Mouse (Mus musculus) olfactory bulb, adult 2 months (tissue): ENCODE results near the gene Pcsk6. TPM values are rescaled to one million over a fixed set of nuclear protein-coding genes. Genes with fewer than 3 reads are reported as not detected.

Experiments
- H3K27ac ChIP-seq: fragments of 200-500 bp; 2 replicates; pipeline ENCODE4 v1.5.1; 2012; ENCODE audit warnings: low read depth, low read length; ENCODE audit not compliant: insufficient read depth
- H3K4me1 ChIP-seq: fragments of 200-500 bp; 2 replicates; pipeline ENCODE4 v1.6.1; 2012; ENCODE audit warnings: low read length; ENCODE audit not compliant: control insufficient read depth, insufficient read depth
- H3K4me3 ChIP-seq: fragments of 200-500 bp; 2 replicates; pipeline ENCODE4 v1.5.1; 2012; ENCODE audit warnings: mild to moderate bottlenecking, low read depth, low read length, moderate library complexity; ENCODE audit not compliant: insufficient read depth
- CTCF ChIP-seq: fragments of 200-500 bp; IDR thresholded peaks from 2 replicates; pipeline ENCODE4 v1.5.1; 2012; ENCODE audit warnings: low read depth, mild to moderate bottlenecking, low read length, moderate library complexity; ENCODE audit not compliant: insufficient read depth
- POLR2A ChIP-seq: fragments of 200-500 bp; IDR thresholded peaks from 2 replicates; pipeline ENCODE4 v1.6.1; 2012; ENCODE audit warnings: mild to moderate bottlenecking, low read depth, low read length, moderate library complexity; ENCODE audit not compliant: insufficient read depth
- WGBS: fragments of 180-500 bp; shearing (Covaris S2); methylation state at CpG from one replicate; pipeline ENCODE4 v1.1.7; 2018; 5-methylcytosine and 5-hydroxymethylcytosine counted together
- polyA plus RNA-seq: library from polyadenylated mRNA; stranded (reverse); fragments of >200 nt; gene quantifications from 2 replicates; pipeline ENCODE4 v1.2.4, GENCODE M21; 2012; ENCODE audit warnings: low replicate concordance; ENCODE audit not compliant: missing spikeins, insufficient read depth, insufficient read length

Gene Pcsk6
- polyA plus RNA-seq, 1 experiment = not detected

DNA sequence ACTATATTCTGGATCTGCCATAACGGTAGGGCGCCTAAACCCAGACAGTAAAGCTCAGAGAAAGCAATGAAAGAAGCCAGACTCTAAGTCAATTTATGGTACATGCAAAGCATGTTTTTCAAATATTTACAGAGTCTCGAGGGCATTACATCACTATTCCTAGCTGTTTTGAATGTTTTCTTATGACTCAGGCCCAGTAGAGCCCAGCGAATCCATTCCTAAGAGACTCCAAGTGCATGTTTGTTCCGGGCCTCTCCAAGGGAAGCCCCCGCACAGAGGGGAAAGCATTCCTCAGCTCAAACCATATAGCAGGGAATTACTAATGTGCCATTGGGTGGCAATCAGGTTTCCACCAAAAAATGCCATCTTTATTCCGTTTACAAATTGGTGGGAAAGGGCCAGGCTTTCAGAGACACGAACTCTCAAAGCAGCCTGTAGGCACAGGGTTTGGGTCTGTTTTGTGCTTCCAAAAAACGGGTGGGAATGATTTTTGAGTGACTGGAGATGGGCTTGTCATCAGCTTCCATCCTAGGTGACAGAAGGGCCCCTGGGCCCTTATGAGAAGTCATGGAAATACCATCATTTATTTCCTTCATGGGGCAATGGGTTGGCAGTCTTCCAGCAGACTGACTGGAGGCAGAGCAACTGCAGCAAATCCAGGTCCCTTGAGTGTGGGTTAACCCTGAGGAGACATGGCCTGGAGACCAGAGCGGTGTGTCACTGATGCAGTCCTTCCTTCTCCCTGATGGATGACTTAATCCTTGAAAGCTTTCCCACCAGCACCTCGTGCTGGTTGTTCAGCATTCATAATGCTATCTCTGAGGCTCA, 117.7 kb downstream of the Pcsk6 start:
- TF ChIP-seq POLR2A = no peak
- TF ChIP-seq CTCF = no peak

DNA sequence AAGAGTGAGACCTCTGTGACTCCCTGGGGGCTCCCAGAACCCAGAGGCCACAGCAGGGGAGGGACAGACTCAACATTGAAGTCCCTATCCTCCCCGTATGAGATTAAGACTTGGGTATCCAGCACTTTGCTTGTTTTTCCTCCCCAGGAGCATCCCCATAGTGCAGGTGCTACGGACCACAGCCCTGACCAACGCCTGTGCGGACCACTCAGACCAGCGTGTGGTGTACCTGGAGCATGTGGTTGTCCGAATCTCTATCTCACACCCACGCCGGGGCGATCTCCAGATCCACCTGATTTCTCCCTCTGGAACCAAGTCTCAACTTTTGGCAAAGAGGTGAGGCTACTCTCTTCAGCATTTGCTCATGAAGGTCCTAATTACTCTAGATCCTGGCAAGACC, 118.5 kb downstream of the Pcsk6 start:
- Histone ChIP-seq H3K27ac (no peak overlapping the region), H3K4me3 (no peak overlapping the region), H3K4me1 (no peaks in the 10 kb centered on the region; the same call in 1 of the 2 replicates)
- TF ChIP-seq POLR2A (no peak), CTCF (no peak)
- WGBS = 93% methylated on average over 9 of the region's 9 CpGs

More for the DNA sequence above, 117.7 kb downstream of the Pcsk6 start:
- Histone ChIP-seq H3K4me1 (no peaks in the 10 kb centered on the region; the same call in 1 of the 2 replicates), H3K27ac (no peak overlapping the region), H3K4me3 (no peak overlapping the region)
- 87% methylated on average over 11 of the region's 11 CpGs for WGBS

DNA sequence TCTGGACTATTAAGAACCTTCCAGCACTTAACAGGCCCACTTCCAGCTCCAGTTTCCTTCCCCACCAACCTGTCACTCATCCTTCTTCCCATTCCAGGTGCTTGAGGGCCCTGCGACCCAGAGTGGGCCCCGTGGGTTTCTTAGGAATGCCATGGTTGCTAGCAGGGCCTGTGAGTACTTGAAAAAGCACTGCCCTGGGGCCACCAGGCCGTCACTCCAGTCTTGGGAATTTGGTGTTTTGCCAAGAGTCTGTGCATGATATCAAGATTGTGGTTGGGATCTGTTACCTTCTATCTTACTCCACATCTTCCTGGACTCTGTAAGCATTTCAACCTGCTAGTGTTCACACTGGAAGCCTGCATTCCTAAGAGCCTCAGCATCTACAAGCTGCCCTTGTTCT, 120.5 kb downstream of the Pcsk6 start:
- TF ChIP-seq POLR2A (no peak), CTCF (no peak)
- Histone ChIP-seq H3K27ac (no peak overlapping the region), H3K4me3 (no peak overlapping the region), H3K4me1 (no peaks in the 10 kb centered on the region; the same call in 1 of the 2 replicates)
- 77% methylated on average over 3 of the region's 3 CpGs for WGBS

DNA sequence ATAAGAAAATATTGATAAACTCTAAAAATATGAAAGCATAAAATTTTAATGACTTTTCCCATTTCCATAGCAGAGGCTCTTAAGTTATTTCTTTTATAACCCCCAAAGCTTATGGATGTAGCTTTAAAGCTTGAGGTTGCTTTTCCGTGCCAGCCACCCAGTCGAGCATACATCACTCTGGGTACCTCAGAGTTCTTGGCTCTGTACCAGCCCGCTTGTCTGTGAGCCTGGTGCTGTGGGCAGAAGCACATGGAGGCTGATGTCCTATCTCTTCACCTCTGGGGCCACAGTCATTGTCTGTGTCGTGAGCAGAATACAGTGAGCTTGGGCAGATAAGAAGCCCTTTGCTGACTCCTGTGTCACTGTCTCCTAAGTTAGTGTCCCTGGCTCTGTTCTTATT, 126.7 kb downstream of the Pcsk6 start:
- Histone ChIP-seq H3K27ac (no peak overlapping the region), H3K4me3 (no peak overlapping the region), H3K4me1 (no peaks in the 10 kb centered on the region)
- 87% methylated on average over 4 of the region's 4 CpGs for WGBS
- TF ChIP-seq CTCF = no peak
- no peak for TF ChIP-seq POLR2A

DNA sequence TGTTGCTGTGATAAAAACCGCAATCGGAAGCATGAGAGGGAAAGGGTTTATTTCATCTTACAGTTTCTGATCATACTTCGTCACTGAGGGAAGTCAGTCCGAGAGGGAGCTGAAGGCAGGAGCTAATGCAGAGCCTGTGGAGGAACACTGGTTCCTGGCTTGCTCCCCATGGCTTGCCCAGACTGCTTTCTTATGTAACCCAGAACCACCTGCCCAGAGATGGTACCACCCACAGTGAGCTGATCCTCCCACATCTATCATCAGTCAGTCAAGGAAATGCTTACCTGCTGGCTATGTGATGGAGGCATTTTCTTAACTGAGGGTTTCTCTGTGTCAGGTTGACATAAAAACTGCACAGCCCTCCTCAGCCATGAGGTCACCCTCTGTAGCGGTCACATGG, 127.2 kb downstream of the Pcsk6 start:
- H3K27ac ChIP-seq = no peak overlapping the region
- no peak for TF ChIP-seq CTCF
- TF ChIP-seq POLR2A = no peak

DNA sequence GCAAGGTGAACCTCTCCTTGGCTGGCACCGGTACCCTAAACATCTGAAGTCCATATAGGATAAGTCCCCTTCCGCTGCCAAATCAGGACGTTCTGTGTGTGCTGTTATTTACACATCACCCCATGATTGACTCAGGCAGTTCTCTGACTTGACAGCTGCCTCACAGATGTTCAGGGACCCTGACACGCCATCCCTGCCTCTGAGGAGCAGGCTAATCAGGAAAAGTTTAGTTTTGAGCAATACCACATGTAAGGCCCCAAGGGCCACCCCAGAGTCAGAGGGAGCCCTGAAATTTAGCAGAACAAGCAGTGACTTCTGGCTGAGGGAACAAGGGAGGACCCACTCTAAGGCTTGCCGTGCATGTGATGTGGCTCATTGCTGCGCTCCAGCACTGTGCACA, 130.8 kb downstream of the Pcsk6 start:
- 90% methylated on average over 6 of the region's 6 CpGs for WGBS
- no peak for TF ChIP-seq CTCF
- no peak for TF ChIP-seq POLR2A
- no peak overlapping the region for H3K4me3 ChIP-seq
- H3K4me1 ChIP-seq = no peaks in the 10 kb centered on the region
- no peak overlapping the region for H3K27ac ChIP-seq

More for the DNA sequence above, 127.2 kb downstream of the Pcsk6 start:
- Histone ChIP-seq H3K4me3 (no peak overlapping the region), H3K4me1 (no peaks in the 10 kb centered on the region)
- 91% methylated on average over 5 of the region's 5 CpGs for WGBS

DNA sequence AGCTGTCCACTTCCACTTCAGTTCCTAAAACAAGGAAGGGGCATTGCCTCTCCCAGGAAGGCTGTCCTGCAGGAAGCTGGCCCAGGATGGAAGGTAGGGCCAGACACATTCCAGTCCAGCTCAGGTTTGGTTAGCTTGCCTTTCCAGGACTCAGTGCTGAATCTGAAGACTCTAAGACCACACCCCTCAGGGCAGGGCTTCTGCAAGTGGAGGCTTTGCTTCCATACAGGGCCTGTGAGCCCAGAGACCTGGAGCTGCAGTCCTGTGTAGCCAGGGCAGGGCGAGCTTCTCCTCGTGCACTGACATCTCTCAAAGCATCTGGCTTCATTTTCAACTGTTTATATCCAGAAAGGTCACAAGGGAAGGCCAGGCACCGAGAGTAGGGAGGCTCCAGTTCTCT, 131.9 kb downstream of the Pcsk6 start:
- Histone ChIP-seq H3K27ac (no peak overlapping the region), H3K4me3 (no peak overlapping the region), H3K4me1 (no peaks in the 10 kb centered on the region)
- WGBS = 86% methylated on average over 3 of the region's 3 CpGs
- TF ChIP-seq POLR2A (no peak), CTCF (no peak)

DNA sequence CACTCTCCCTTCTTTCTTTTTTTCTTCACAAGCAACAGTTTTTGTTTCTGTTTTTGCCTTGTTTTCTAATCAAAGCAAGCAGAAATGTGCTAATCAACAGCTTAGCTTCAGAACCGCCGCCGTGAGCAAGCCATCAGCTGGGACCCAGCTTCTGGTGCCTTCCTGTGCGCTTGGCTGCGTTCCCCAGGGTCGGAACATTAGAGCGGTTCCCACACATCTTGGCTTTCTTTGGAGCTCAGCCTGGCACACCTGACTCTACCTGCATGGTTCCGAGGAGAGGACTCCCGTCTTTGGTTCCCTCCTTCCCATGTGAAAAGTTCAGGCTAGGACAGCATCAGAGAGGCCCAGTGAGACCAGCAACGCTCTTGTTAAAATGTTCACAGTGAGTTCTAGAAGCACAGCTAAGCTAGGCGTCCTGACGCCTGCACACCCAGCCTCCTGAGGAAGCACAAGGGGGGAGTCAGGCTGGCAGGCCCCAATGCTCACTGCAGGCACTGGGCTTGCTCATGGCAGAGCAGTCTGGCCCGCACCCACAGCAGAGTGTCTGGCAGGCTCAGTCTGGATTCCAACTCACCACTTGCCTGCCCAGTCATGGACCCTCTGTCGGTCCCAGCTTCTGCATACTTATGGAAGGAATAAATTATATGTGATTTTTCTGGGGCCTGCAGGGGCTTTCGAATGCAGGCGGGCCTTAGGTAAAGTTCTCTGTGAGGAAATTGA, 139.7 kb downstream of the Pcsk6 start:
- TF ChIP-seq POLR2A = no peak
- no peak for TF ChIP-seq CTCF
- no peaks in the 10 kb centered on the region for H3K4me1 ChIP-seq
- no peak overlapping the region for H3K4me3 ChIP-seq
- 86% methylated on average over 16 of the region's 16 CpGs for WGBS
- H3K27ac ChIP-seq = no peak overlapping the region

DNA sequence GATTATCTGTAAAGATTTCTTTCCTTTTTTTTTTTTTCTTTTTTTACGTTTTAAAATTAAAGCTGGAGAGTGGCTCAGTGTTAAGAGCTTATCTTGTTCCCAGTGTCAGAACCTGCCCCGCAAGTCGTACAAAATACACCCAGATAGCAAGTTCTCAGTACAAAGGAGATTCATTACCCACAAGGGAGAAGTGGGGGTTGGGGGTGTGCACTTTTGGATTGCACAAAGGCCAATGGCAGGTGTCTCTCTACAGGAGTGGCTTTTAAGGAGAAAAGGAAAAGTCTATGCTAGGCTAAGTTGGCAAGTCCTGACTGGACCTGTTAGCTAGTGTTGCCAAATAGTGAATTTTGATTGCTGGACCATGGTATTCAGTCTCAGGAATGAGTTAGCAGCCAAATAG, 140.3 kb downstream of the Pcsk6 start:
- TF ChIP-seq CTCF (no peak), POLR2A (no peak)
- 71% methylated on average over 3 of the region's 3 CpGs for WGBS
- H3K27ac ChIP-seq = no peak overlapping the region

More for the DNA sequence above, 140.3 kb downstream of the Pcsk6 start:
- Histone ChIP-seq H3K4me3 (no peak overlapping the region), H3K4me1 (no peaks in the 10 kb centered on the region)
